8 mouse cellular contexts compared by ENCODE assay signal in the genomic region with DNA sequence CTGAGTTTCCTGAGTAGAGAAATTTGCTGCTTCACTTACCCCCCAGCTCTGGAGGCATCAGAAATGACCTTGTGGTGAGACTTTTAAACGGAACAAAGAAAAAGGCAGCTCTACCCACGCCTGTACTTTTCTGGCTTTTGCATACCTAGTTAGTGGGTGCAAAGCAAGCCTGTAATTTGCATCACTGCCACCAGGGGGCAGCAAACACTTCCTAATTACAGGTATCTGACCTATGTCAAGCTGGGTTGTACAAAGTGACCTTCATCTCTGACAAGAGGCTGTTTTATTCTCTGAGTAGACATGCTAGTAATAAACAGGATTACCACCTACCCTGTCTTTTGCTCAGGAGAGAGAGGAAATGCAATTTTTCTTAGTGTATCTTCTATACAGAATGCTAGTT.
DNase-seq lines count a peak whose midpoint lies in the region; ATAC-seq and TF ChIP-seq lines count a peak whose summit lies in the region.

No protein-coding gene starts in this region.

- H3K4me3 ChIP-seq in neural tube, embryonic 15.5 days (replicated peaks): no peak overlapping the region
- no peak overlapping the region for H3K4me3 ChIP-seq in embryonic facial prominence, embryonic 14.5 days (ENCODE audit: low read depth, low read length)
- H3K4me3 ChIP-seq in intestine, postnatal 0 days (ENCODE audit: low read depth, low read length): no peak overlapping the region
- no peak overlapping the region for H3K4me3 ChIP-seq in liver, adult 2 months (ENCODE audit: insufficient read depth, low read depth, low read length)

- no peaks in the 10 kb centered on the region for H3K27me3 ChIP-seq in neural tube, embryonic 15.5 days (replicated peaks)
- H3K27me3 ChIP-seq in embryonic facial prominence, embryonic 14.5 days (replicated peaks; ENCODE audit: control insufficient read depth, insufficient read depth, low read length): no peaks in the 10 kb centered on the region
- no peaks in the 10 kb centered on the region for H3K27me3 ChIP-seq in intestine, postnatal 0 days (replicated peaks; ENCODE audit: control insufficient read depth, insufficient read depth, low read length)
- H3K27me3 ChIP-seq in liver, adult 2 months (ENCODE audit: control insufficient read depth, insufficient read depth, low read length): no peaks in the 10 kb centered on the region

- DNase-seq in neural tube, embryonic 10.5 days (ENCODE audit: extremely low spot score, low spot score): peak; percentile 68
- peak; percentile 79 to 86 for DNase-seq in adrenal gland, postnatal 36 days
- peak; percentile 49 for DNase-seq in embryonic facial prominence, embryonic 14.5 days (ENCODE audit: low spot score)
- peak; percentile 56 for DNase-seq in liver, adult 2 months (ENCODE audit: extremely low read depth, low read depth, low spot score)
- DNase-seq in retina, embryonic 14.5 days (ENCODE audit: low spot score): peak; percentile 86
- peak; percentile 71 for DNase-seq in urinary bladder, postnatal 14 days (ENCODE audit: low spot score)

- no peak for TF ChIP-seq POLR2A in liver, adult 2 months (IDR thresholded peaks at IDR 0.05; ENCODE audit: extremely low read depth, insufficient read depth, low read length)

- no peak overlapping the region for H3K4me2 ChIP-seq in neural tube, embryonic 15.5 days
- H3K4me2 ChIP-seq in embryonic facial prominence, embryonic 14.5 days (ENCODE audit: low read depth, low read length): no peak overlapping the region
- no peak overlapping the region for H3K4me2 ChIP-seq in intestine, postnatal 0 days (replicated peaks; ENCODE audit: low read depth)

- H3K79me2 ChIP-seq in liver, adult 2 months (ENCODE audit: control insufficient read depth, insufficient read depth, low read length): no peaks in the 10 kb centered on the region

- no peaks in the 10 kb centered on the region for H3K4me1 ChIP-seq in neural tube, embryonic 15.5 days
- no peaks in the 10 kb centered on the region for H3K4me1 ChIP-seq in embryonic facial prominence, embryonic 14.5 days (ENCODE audit: control insufficient read depth, insufficient read depth, low read length)
- no peaks in the 10 kb centered on the region for H3K4me1 ChIP-seq in intestine, postnatal 0 days (replicated peaks; ENCODE audit: control insufficient read depth, insufficient read depth, low read length)
- H3K4me1 ChIP-seq in liver, adult 2 months (ENCODE audit: control insufficient read depth, insufficient read depth, low read length): no peaks in the 10 kb centered on the region

- WGBS in neural tube, embryonic 15.5 days: 68% methylated on average over 2 of the region's 2 CpGs
- 74% methylated on average over 2 of the region's 2 CpGs for WGBS in embryonic facial prominence, embryonic 14.5 days
- 67% methylated on average over 2 of the region's 2 CpGs for WGBS in intestine, postnatal 0 days
- 70% methylated on average over 2 of the region's 2 CpGs for WGBS in liver, adult 2 months

- TF ChIP-seq CTCF in intestine, postnatal 0 days (IDR thresholded peaks at IDR 0.05; ENCODE audit: low read depth): peak; percentile 87
- TF ChIP-seq CTCF in liver, adult 2 months (IDR thresholded peaks at IDR 0.05; ENCODE audit: low read depth, low read length): peak; percentile 24; the same call in 1 of the 2 replicates

- ATAC-seq in neural tube, embryonic 15.5 days (ENCODE audit: low FRiP score): no peak
- ATAC-seq in embryonic facial prominence, embryonic 14.5 days (ENCODE audit: low read depth): no peak
- peak; percentile 55; the same call in 1 of the 2 replicates for ATAC-seq in intestine, postnatal 0 days

- H3K9ac ChIP-seq in neural tube, embryonic 15.5 days (replicated peaks): no peak overlapping the region
- H3K9ac ChIP-seq in embryonic facial prominence, embryonic 14.5 days (ENCODE audit: low read depth, low read length): no peak overlapping the region
- H3K9ac ChIP-seq in intestine, postnatal 0 days (ENCODE audit: low read depth, low read length): no peak overlapping the region
- no peak overlapping the region for H3K9ac ChIP-seq in liver, adult 2 months (ENCODE audit: low read depth, low read length)

- no peak overlapping the region for H3K27ac ChIP-seq in neural tube, embryonic 15.5 days (replicated peaks)
- no peak overlapping the region for H3K27ac ChIP-seq in embryonic facial prominence, embryonic 14.5 days (replicated peaks; ENCODE audit: low read depth, low read length)
- H3K27ac ChIP-seq in intestine, postnatal 0 days (ENCODE audit: low read depth, low read length): no peak overlapping the region
- H3K27ac ChIP-seq in liver, adult 2 months (replicated peaks; ENCODE audit: insufficient read depth, low read depth, low read length): no peak overlapping the region

- peaks cover 86% of the 10 kb centered on the region for H3K36me3 ChIP-seq in neural tube, embryonic 15.5 days
- H3K36me3 ChIP-seq in embryonic facial prominence, embryonic 14.5 days (ENCODE audit: control insufficient read depth, insufficient read depth, low read length): peaks cover 95% of the 10 kb centered on the region
- peaks cover 79% of the 10 kb centered on the region for H3K36me3 ChIP-seq in intestine, postnatal 0 days (ENCODE audit: control insufficient read depth, insufficient read depth)
- H3K36me3 ChIP-seq in liver, adult 2 months (ENCODE audit: control insufficient read depth, insufficient read depth, low read length): peaks cover 21% of the 10 kb centered on the region; the same call in 1 of the 2 replicates

- no peaks in the 10 kb centered on the region for H3K9me3 ChIP-seq in neural tube, embryonic 15.5 days (replicated peaks)
- no peaks in the 10 kb centered on the region for H3K9me3 ChIP-seq in embryonic facial prominence, embryonic 14.5 days (ENCODE audit: control insufficient read depth, low read length)
- no peaks in the 10 kb centered on the region for H3K9me3 ChIP-seq in intestine, postnatal 0 days (ENCODE audit: control insufficient read depth)
